Comparison of ENCODE assay signal across 8 mouse cellular contexts in genomic region chr7:141693591-141694273, GRCm38 (mm10). TPM values are rescaled to one million over a fixed set of nuclear protein-coding genes. Genes with fewer than 3 reads are reported as not detected.
A peak's percentile ranks its signal among the peaks of the same experiment; 100 is the strongest.
DNase-seq lines count a peak whose midpoint lies in the region; ATAC-seq and TF ChIP-seq lines count a peak whose summit lies in the region.

No protein-coding gene starts in this region.

- no peak overlapping the region for H3K9ac ChIP-seq in forebrain, postnatal 0 days
- no peak overlapping the region for H3K9ac ChIP-seq in kidney, postnatal 0 days (ENCODE audit: low read depth, low read length)

- H3K4me3 ChIP-seq in forebrain, postnatal 0 days (ENCODE audit: low read depth, low read length): no peak overlapping the region
- H3K4me3 ChIP-seq in kidney, postnatal 0 days (replicated peaks; ENCODE audit: low read depth, low read length): no peak overlapping the region

- no peaks in the 10 kb centered on the region for H3K27me3 ChIP-seq in forebrain, postnatal 0 days (ENCODE audit: insufficient read depth, low read length)
- no peaks in the 10 kb centered on the region for H3K27me3 ChIP-seq in kidney, postnatal 0 days (ENCODE audit: insufficient read depth, low read length)

- ATAC-seq in forebrain, postnatal 0 days: no peak
- peak; percentile 36 for ATAC-seq in kidney, postnatal 0 days (replicated peaks; ENCODE audit: low FRiP score, low read depth)
- ATAC-seq in inflammation-experienced regulatory T-cells, adult 6 months: no peak

- peak overlapping the region; percentile 24 for H3K4me2 ChIP-seq in forebrain, postnatal 0 days (ENCODE audit: low read depth)
- H3K4me2 ChIP-seq in kidney, postnatal 0 days (ENCODE audit: low read length): peak overlapping the region; percentile 38

- peak; percentile 16; the same call in 1 of the 2 replicates for TF ChIP-seq CTCF in forebrain, postnatal 0 days (IDR thresholded peaks at IDR 0.05; ENCODE audit: low read depth)
- TF ChIP-seq CTCF in kidney, postnatal 0 days (IDR thresholded peaks at IDR 0.05; ENCODE audit: low read depth): peak; percentile 53

- no peak overlapping the region for H3K27ac ChIP-seq in forebrain, postnatal 0 days (ENCODE audit: low read depth, low read length)
- H3K27ac ChIP-seq in kidney, postnatal 0 days: no peak overlapping the region

- 59% methylated on average over 30 of the region's 30 CpGs for WGBS in forebrain, postnatal 0 days
- WGBS in kidney, postnatal 0 days: 47% methylated on average over 30 of the region's 30 CpGs

- H3K4me1 ChIP-seq in forebrain, postnatal 0 days (ENCODE audit: insufficient read depth): no peaks in the 10 kb centered on the region
- H3K4me1 ChIP-seq in kidney, postnatal 0 days (replicated peaks; ENCODE audit: insufficient read depth, low read length): 0 out of 2 replicates have a peak, but pooled peaks cover 5% of the 10 kb centered on the region

- peak; percentile 24 for DNase-seq in thymus, postnatal 4 days
- DNase-seq in thymus, adult 18-20 months: no peak
- DNase-seq in forebrain, postnatal 0 days: no peak
- DNase-seq in kidney, postnatal 0 days (ENCODE audit: low spot score): peak; percentile 44
- DNase-seq in mesoderm, embryonic 11.5 days (ENCODE audit: low read depth, low spot score): peak; percentile 23
- DNase-seq in layer of hippocampus, adult 18-20 months (ENCODE audit: low spot score in 2 of 2): no peak
- no peak for DNase-seq in left cerebral cortex, postnatal 36 days (ENCODE audit: low spot score in 2 of 2)

- no peaks in the 10 kb centered on the region for H3K9me3 ChIP-seq in forebrain, postnatal 0 days (ENCODE audit: low read length)
- no peaks in the 10 kb centered on the region for H3K9me3 ChIP-seq in kidney, postnatal 0 days (replicated peaks; ENCODE audit: low read length)

- no peaks in the 10 kb centered on the region for H3K36me3 ChIP-seq in forebrain, postnatal 0 days (ENCODE audit: insufficient read depth)
- H3K36me3 ChIP-seq in kidney, postnatal 0 days (ENCODE audit: insufficient read depth, low read length): no peaks in the 10 kb centered on the region

- intact Hi-C loops in left cerebral cortex, postnatal 36 days (cut with DNase I): no loop called here

RNA-seq across cellular contexts. Expression of gene Muc2, which starts 3.6 kb away (rescaled TPM):
- total RNA-seq in forebrain, postnatal 0 days (2014; rRNA removed): 0.15 and 0.38 TPM in 2 replicates
- 0.05 and 0.08 TPM in 2 replicates for polyA plus RNA-seq in forebrain, postnatal 0 days (2015; fragmentation: Nextera tagmentation; extraction: Ambion mirVana)
- polyA plus RNA-seq in kidney, postnatal 0 days (2015; fragmentation: Nextera tagmentation; extraction: Ambion mirVana): 0.08 and 0.14 TPM in 2 replicates
- total RNA-seq in layer of hippocampus, adult 18-20 months (2021): not detected
- not detected for polyA plus RNA-seq in inflammation-experienced regulatory T-cells, adult 6 months (2017; shearing (Covaris generic))
- 1 to 10 TPM in 1 of 2 experiments, under 1 TPM in 1; 0.15 to 2.0 TPM for total RNA-seq in left cerebral cortex, postnatal 36 days (2021)

RNA-seq across cellular contexts. Expression of gene Muc6, which starts 38.6 kb away (rescaled TPM):
- total RNA-seq in forebrain, postnatal 0 days (2014; rRNA removed): not detected in 2 replicates
- 0.04 and 0.07 TPM in 2 replicates for polyA plus RNA-seq in forebrain, postnatal 0 days (2015; fragmentation: Nextera tagmentation; extraction: Ambion mirVana)
- 0.05 and 0.09 TPM in 2 replicates for polyA plus RNA-seq in kidney, postnatal 0 days (2015; fragmentation: Nextera tagmentation; extraction: Ambion mirVana)
- not detected for total RNA-seq in layer of hippocampus, adult 18-20 months (2021)
- under 1 TPM; 0.31 to 0.64 (median 0.57) TPM for polyA plus RNA-seq in inflammation-experienced regulatory T-cells, adult 6 months (2017; shearing (Covaris generic))
- not detected for total RNA-seq in left cerebral cortex, postnatal 36 days (2021)

Comparison
In these comparisons a context has a peak if more than half of its experiments do, and no peak if none do; other contexts are left out.
1. DNase-seq: peak in thymus, postnatal 4 days (single experiment), kidney, postnatal 0 days (single experiment) and mesoderm, embryonic 11.5 days (single experiment); none in thymus, adult 18-20 months (0 of 2), forebrain, postnatal 0 days (single experiment), layer of hippocampus, adult 18-20 months (0 of 2) and left cerebral cortex, postnatal 36 days (0 of 2).